Mouse (Mus musculus): ENCODE results near the gene Slc9b2. TPM values are rescaled to one million over a fixed set of nuclear protein-coding genes. Genes with fewer than 3 reads are reported as not detected.

Slc9b2 gene
- polyA plus RNA-seq, 1 experiment from 2014 or later = 0.24 TPM

DNA sequence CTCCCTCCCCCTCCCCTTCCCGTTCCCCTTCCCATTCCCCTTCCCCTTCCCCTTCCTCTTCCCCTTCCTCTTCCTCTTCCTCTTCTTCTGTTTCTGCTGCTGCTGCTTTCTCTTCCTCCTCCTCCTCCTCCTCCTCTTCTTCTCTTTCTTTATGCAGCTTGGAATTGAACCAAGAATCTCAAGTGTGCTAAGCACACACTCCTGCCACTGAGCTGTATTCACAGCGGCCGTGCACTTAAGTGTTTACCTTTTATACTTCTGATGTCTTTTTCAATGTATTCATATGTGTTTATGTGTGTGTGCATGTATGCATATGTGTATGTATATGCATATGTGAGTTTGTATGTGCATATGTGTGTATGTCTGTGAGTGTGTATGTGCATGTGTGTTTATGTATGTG lies 21.7 kb upstream of the Slc9b2 start:
- Histone ChIP-seq H3K4me3 (no peak overlapping the region), H3K36me3 (no peaks in the 10 kb centered on the region), H3K4me1 (replicated peaks) (peaks cover under 1% of the 10 kb centered on the region; the same call in 1 of the 2 replicates), H3K27me3 (no peaks in the 10 kb centered on the region), H3K9me3 (replicated peaks) (no peaks in the 10 kb centered on the region), H3K9ac (no peak overlapping the region), H3K4me2 (no peak overlapping the region), H3K27ac (no peak overlapping the region)
- no peak for ATAC-seq (replicated peaks; ENCODE audit: insufficient number of reproducible peaks, insufficient read depth, low FRiP score, low read depth)
- WGBS = 57% methylated on average over 3 of the region's 3 CpGs

DNA sequence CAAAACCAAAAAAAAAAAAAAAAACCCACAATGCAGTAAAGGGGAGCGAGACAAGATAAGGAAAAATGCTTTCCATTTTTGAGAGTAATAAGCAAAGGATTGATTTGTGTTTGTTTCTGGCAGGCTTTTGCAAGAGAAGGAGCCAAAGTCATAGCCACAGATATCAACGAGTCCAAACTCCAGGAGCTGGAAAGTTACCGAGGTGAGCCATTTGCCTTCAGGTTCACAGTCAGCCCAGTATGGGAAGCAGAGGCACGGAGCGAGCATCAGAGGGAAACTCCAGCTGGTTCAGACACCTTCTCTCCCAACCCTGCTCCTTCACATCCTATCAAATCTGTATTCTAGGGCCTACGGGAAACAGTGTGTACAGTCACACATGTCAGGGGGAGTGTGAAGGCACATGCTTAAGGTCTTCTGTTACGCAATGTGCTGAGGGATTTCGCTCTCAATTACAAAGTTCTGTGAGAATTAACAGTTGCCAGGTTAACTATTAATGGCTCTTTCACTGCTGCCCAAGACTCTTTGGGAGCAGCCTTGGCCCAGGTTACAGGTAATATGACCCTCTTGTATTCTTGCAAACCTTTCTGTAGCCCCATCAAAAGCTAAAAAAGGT lies 19.3 kb upstream of the Slc9b2 start:
- WGBS = 77% methylated on average over 8 of the region's 8 CpGs
- H3K27ac ChIP-seq = no peak overlapping the region
- no peaks in the 10 kb centered on the region for H3K27me3 ChIP-seq
- H3K9ac ChIP-seq = no peak overlapping the region
- no peak for ATAC-seq (replicated peaks; ENCODE audit: insufficient number of reproducible peaks, insufficient read depth, low FRiP score, low read depth)
- H3K9me3 ChIP-seq (replicated peaks) = no peaks in the 10 kb centered on the region
- H3K4me3 ChIP-seq = no peak overlapping the region
- H3K4me1 ChIP-seq (replicated peaks) = no peaks in the 10 kb centered on the region
- H3K36me3 ChIP-seq = no peaks in the 10 kb centered on the region
- no peak overlapping the region for H3K4me2 ChIP-seq

GRCm38 (mm10) chr3:135289148-135289547 lies 18.4 kb upstream of the Slc9b2 start:
- no peak overlapping the region for H3K9ac ChIP-seq
- H3K4me3 ChIP-seq = no peak overlapping the region
- ATAC-seq (replicated peaks; ENCODE audit: insufficient number of reproducible peaks, insufficient read depth, low FRiP score, low read depth) = no peak
- no peaks in the 10 kb centered on the region for H3K27me3 ChIP-seq
- H3K27ac ChIP-seq = no peak overlapping the region
- peaks cover 3% of the 10 kb centered on the region for H3K4me1 ChIP-seq (replicated peaks)
- no peaks in the 10 kb centered on the region for H3K36me3 ChIP-seq
- WGBS = 92% methylated on average over 1 of the region's 1 CpGs
- no peak overlapping the region for H3K4me2 ChIP-seq
- no peaks in the 10 kb centered on the region for H3K9me3 ChIP-seq (replicated peaks)

DNA sequence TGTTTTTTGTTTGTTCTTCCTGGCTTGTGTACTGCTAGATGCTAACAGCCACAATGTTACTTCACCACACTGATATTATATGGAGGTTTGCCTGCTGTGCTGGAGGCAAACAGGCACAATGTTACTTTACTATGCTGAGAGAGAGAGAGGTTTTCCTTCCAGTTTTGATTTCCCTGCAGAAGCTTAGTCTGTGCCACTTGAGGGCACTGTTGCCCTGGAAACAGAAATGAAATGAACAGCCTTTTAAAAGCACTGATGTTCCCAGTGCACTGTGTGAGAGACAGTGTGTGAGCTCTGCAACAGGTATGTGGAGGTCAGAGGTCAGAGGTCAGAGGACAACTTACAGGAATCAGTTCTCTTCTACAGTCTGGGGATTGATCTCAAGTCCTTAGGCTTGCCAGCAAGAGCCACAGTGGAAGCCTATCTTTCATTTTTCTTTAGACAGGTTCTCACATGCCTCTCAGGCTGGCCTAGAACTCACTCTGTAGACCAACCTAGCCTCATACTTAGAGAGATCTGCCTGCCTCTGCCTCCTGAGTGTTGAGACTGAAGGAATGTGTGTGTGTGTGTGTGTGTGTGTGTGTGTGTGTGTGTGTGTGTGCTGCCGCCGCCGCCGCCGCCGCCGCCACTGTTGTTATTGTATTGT lies 17.1 kb upstream of the Slc9b2 start:
- no peak overlapping the region for H3K9ac ChIP-seq
- H3K27me3 ChIP-seq = no peaks in the 10 kb centered on the region
- ATAC-seq (replicated peaks; ENCODE audit: insufficient number of reproducible peaks, insufficient read depth, low FRiP score, low read depth) = no peak
- no peaks in the 10 kb centered on the region for H3K9me3 ChIP-seq (replicated peaks)
- no peak overlapping the region for H3K4me3 ChIP-seq
- no peak overlapping the region for H3K4me2 ChIP-seq
- no peak overlapping the region for H3K27ac ChIP-seq
- H3K4me1 ChIP-seq (replicated peaks) = peaks cover 3% of the 10 kb centered on the region
- WGBS = 97% methylated on average over 7 of the region's 7 CpGs
- no peaks in the 10 kb centered on the region for H3K36me3 ChIP-seq

DNA sequence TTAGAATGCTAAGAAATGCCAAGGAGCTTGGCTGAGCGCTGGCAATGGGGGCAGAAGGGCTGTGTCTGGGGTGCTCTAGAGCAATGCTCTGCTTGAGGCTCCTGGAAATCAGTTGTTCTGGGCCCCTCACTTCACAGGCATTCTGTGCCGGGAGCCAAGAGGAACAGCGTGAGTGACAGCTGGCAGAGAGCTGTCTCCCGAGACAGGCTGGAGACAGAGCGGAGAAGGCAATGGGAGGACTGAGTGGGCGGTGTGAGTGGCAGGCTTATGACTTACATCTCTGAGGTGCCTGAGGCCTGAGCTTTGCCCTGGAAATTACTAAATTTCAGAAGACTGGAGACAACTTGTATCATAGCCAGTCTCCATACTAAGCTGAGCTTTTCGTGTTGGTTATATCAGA lies 13.8 kb upstream of the Slc9b2 start:
- Histone ChIP-seq H3K27me3 (no peaks in the 10 kb centered on the region), H3K4me3 (no peak overlapping the region), H3K4me1 (replicated peaks) (peaks cover 3% of the 10 kb centered on the region), H3K9me3 (replicated peaks) (no peaks in the 10 kb centered on the region), H3K4me2 (no peak overlapping the region), H3K9ac (no peak overlapping the region), H3K27ac (no peak overlapping the region), H3K36me3 (no peaks in the 10 kb centered on the region)
- no peak for ATAC-seq (replicated peaks; ENCODE audit: insufficient number of reproducible peaks, insufficient read depth, low FRiP score, low read depth)
- WGBS = 33% methylated on average over 7 of the region's 7 CpGs

GRCm38 (mm10) chr3:135295559-135295958 lies 11.9 kb upstream of the Slc9b2 start:
- Histone ChIP-seq H3K4me1 (replicated peaks) (peaks cover 3% of the 10 kb centered on the region), H3K4me3 (no peak overlapping the region), H3K27ac (no peak overlapping the region), H3K4me2 (no peak overlapping the region), H3K9me3 (replicated peaks) (no peaks in the 10 kb centered on the region), H3K9ac (no peak overlapping the region), H3K36me3 (no peaks in the 10 kb centered on the region), H3K27me3 (no peaks in the 10 kb centered on the region)
- WGBS = 88% methylated on average over 1 of the region's 1 CpGs
- no peak for ATAC-seq (replicated peaks; ENCODE audit: insufficient number of reproducible peaks, insufficient read depth, low FRiP score, low read depth)

- ATAC-seq (replicated peaks; ENCODE audit: insufficient number of reproducible peaks, insufficient read depth, low FRiP score, low read depth) = no peak
- H3K4me2 ChIP-seq = no peak overlapping the region
- peaks cover 2% of the 10 kb centered on the region for H3K4me1 ChIP-seq (replicated peaks)
- no peak overlapping the region for H3K27ac ChIP-seq
- no peak overlapping the region for H3K9ac ChIP-seq
- WGBS = 46% methylated on average over 3 of the region's 3 CpGs
- no peaks in the 10 kb centered on the region for H3K27me3 ChIP-seq
- no peak overlapping the region for H3K4me3 ChIP-seq
- H3K9me3 ChIP-seq (replicated peaks) = no peaks in the 10 kb centered on the region
- H3K36me3 ChIP-seq = no peaks in the 10 kb centered on the region
Observed at GRCm38 (mm10) chr3:135298560-135298959, 8.9 kb upstream of the Slc9b2 start.

- Histone ChIP-seq H3K27ac (no peak overlapping the region), H3K9me3 (replicated peaks) (no peaks in the 10 kb centered on the region), H3K36me3 (no peaks in the 10 kb centered on the region), H3K4me3 (no peak overlapping the region), H3K27me3 (no peaks in the 10 kb centered on the region), H3K9ac (no peak overlapping the region), H3K4me1 (replicated peaks) (no peaks in the 10 kb centered on the region), H3K4me2 (no peak overlapping the region)
- no peak for ATAC-seq (replicated peaks; ENCODE audit: insufficient number of reproducible peaks, insufficient read depth, low FRiP score, low read depth)
- WGBS = 62% methylated on average over 6 of the region's 6 CpGs
Observed at GRCm38 (mm10) chr3:135300081-135300480, 7.4 kb upstream of the Slc9b2 start.

DNA sequence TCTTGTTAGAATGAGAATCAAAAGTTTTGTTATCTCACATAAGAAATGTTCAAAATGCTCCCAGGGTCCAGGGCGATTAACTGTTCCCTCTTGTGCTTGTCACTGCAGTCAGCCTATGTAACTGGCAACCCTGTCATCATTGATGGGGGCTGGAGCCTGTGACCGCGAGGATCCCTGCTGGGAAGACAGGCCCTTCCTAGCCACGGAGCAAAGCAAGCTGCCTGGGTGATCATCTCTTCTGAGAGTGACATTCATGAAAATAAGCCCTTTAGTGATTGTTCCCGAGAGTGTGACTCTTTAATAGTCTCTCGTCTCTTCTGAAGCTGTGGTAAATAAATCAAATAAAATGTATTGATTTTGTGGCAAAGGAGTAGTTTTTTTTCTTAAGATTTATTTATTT lies 3.4 kb upstream of the Slc9b2 start:
- 39% methylated on average over 6 of the region's 6 CpGs for WGBS

DNA sequence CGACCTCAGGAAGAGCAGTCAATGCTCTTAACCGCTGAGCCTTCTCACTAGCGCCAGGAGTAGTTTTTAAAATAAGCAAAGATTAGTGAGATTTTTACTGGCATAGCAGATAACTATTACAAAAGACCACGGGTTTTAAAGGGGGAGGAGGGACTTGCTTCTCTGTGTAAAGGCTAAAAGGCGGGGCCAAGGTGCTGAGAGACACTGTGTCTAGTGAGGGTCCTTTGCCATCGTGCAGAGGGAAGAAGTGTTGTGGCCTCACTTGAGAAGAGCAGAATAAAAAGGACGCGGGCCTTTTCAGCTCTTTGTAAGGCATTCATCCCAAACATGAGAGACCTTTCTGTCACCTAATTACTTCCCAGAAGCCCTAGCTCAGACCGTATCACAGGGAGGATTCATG lies 2.9 kb upstream of the Slc9b2 start:
- H3K27ac ChIP-seq = no peak overlapping the region
- H3K4me1 ChIP-seq (replicated peaks) = peaks cover 9% of the 10 kb centered on the region
- ATAC-seq (replicated peaks; ENCODE audit: insufficient number of reproducible peaks, insufficient read depth, low FRiP score, low read depth) = no peak
- no peaks in the 10 kb centered on the region; the same call in 1 of the 2 replicates for H3K27me3 ChIP-seq
- H3K4me2 ChIP-seq = no peak overlapping the region
- no peak overlapping the region for H3K9ac ChIP-seq
- H3K4me3 ChIP-seq = no peak overlapping the region
- H3K36me3 ChIP-seq = no peaks in the 10 kb centered on the region
- 46% methylated on average over 9 of the region's 9 CpGs for whole genome bisulfite sequencing
- no peaks in the 10 kb centered on the region for H3K9me3 ChIP-seq (replicated peaks)

More for the DNA sequence above, 3.4 kb upstream of the Slc9b2 start:
- Histone ChIP-seq H3K27ac (no peak overlapping the region), H3K36me3 (no peaks in the 10 kb centered on the region), H3K4me2 (no peak overlapping the region), H3K27me3 (no peaks in the 10 kb centered on the region; the same call in 1 of the 2 replicates), H3K4me3 (no peak overlapping the region), H3K4me1 (replicated peaks) (peaks cover 9% of the 10 kb centered on the region), H3K9me3 (replicated peaks) (no peaks in the 10 kb centered on the region), H3K9ac (no peak overlapping the region)
- no peak for ATAC-seq (replicated peaks; ENCODE audit: insufficient number of reproducible peaks, insufficient read depth, low FRiP score, low read depth)

- Histone ChIP-seq H3K4me3 (no peak overlapping the region), H3K36me3 (no peaks in the 10 kb centered on the region), H3K27me3 (no peaks in the 10 kb centered on the region), H3K9me3 (replicated peaks) (no peaks in the 10 kb centered on the region), H3K27ac (no peak overlapping the region), H3K4me1 (replicated peaks) (no peaks in the 10 kb centered on the region), H3K4me2 (no peak overlapping the region), H3K9ac (no peak overlapping the region)
- ATAC-seq (replicated peaks; ENCODE audit: insufficient number of reproducible peaks, insufficient read depth, low FRiP score, low read depth) = no peak
- 39% methylated on average over 2 of the region's 2 CpGs for WGBS
Observed at GRCm38 (mm10) chr3:135312916-135313491, 5.5 kb downstream of the Slc9b2 start.

- no peaks in the 10 kb centered on the region for H3K27me3 ChIP-seq
- no peak overlapping the region for H3K4me2 ChIP-seq
- no peaks in the 10 kb centered on the region for H3K9me3 ChIP-seq (replicated peaks)
- ATAC-seq (replicated peaks; ENCODE audit: insufficient number of reproducible peaks, insufficient read depth, low FRiP score, low read depth) = no peak
- no peak overlapping the region for H3K9ac ChIP-seq
- H3K27ac ChIP-seq = no peak overlapping the region
- H3K4me1 ChIP-seq (replicated peaks) = no peaks in the 10 kb centered on the region
- no peaks in the 10 kb centered on the region for H3K36me3 ChIP-seq
- WGBS = 67% methylated on average over 2 of the region's 2 CpGs
- H3K4me3 ChIP-seq = no peak overlapping the region
Observed at GRCm38 (mm10) chr3:135313727-135314126, 6.2 kb downstream of the Slc9b2 start.
